Mouse (Mus musculus): Measurements from ENCODE around the gene Gpc6.

Gpc6 gene

DNA sequence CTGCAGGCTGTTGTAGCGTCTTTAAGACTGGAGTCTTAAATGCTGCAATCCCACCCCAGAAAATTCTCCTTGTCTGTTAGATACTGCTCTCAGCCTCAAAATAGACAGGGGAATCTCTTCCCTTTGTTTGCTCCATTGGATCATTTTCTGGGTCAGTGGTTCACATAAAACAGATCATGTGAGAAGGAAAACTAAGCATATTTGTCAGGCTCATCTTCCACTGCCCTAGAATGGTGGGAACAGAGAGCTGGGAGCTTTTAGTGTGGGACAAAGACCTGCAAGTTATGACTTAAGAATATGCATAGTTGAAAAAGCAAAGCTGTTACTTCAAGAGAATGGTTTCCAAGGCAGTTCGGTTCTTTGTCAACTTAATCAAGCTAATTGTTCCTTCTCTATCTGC lies 136.4 kb downstream of the Gpc6 start:
- DNase-seq, result no peak

DNA sequence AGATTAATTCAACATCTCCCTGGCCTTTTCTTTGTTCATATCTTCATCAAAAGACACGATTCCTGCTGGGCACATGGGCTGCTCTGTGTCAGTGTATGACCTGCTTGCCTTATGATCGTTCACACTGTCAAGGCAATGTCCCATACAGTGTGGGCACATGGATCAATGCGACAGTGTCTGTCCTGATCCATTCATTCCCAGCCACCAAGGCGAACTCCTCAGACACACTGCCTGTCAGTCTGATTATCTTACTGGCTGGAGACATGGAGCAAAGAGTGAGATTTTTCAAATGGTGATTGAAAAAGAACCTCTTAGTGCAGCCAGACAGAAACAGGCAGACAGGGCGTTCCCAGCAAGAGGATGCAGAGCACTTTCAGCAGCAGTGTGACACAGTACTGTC lies 143.1 kb downstream of the Gpc6 start:
- DNase-seq, result no peak

DNA sequence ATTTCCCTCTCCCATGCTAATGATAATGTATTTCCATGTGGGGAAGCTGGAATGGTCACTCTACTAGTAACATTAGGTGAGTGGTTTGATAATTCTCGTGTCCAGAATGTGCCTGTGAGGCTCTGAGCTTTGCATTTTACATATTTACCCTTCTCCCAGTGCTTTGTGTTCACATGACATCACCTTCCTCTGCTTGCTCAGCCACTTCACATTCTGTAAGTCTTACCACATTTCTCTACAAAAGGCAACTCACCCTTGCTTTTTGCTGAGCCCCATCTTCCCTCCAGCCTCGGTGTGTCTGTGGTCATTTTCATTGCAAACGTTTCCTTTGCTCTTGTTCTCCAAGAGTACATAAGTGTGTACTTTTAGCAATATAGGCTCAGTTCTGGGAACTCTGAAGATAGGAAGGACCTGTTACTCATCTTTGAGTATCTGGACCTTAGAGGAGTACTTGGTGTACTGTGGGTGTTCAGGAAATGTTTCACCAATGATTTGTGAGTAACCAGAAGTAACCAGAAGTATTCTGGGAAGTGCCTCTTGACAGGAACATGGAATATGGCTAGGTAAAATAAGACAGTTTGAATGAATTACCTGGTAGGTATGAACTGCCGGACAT lies 145.5 kb downstream of the Gpc6 start:
- DNase-seq, result no peak

DNA sequence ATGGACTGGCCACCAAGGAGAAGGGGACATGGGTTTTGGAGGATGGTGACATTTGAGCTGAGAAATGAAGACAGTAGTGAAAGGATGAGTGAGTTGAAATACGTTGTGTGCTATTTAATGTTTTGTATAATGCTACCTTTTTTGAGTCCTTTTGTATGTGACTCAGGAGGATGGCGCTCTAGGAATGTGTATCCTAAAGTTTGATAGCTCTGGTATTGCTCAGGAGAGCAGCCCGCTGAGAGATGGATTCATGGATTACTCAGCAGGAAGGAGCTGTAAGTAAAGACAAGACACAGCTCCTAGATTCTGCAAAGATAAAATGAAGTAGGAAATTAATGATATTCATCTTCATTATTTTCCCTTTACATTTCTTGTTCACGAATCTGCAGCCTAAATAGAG lies 168.5 kb downstream of the Gpc6 start:
- DNase-seq, result no peak

DNA sequence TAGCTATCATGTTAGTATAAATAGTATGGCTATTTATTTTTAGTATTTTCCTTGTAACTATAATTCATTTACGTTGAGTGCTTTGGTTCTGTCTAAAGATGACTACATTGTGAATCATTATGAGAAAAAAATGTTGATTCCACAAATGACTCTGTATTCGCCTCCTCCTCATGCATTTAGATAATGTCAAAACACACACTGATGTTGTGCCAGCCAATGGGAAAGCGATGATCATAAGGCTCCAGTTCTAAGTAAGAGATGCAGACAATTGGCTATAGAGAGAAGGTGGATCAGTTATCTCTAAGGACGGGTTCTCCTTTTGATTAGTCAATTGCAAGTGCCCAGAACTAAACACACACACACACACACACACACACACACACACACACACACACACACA lies 181.8 kb downstream of the Gpc6 start:
- no peak for DNase-seq

DNA sequence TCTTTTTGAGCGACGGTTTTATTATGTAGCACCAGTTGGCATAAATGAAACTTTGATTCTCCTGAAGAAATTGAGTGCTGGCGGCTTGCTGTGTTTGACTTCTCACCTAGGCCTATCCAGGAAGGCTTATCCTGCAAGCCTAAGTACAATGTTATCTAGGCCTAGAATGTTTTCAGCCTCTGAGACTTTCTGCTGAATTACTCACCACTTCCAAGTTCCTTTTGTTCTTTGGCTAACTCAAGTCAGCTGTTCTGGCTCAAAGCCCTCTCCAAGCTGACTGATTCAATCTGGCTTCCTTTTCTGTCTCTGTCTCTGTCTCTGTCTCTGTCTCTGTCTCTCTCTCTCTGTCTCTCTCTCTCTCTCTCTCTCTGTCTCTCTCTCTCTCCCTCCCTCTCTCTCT lies 188.0 kb downstream of the Gpc6 start:
- DNase-seq, result no peak

DNA sequence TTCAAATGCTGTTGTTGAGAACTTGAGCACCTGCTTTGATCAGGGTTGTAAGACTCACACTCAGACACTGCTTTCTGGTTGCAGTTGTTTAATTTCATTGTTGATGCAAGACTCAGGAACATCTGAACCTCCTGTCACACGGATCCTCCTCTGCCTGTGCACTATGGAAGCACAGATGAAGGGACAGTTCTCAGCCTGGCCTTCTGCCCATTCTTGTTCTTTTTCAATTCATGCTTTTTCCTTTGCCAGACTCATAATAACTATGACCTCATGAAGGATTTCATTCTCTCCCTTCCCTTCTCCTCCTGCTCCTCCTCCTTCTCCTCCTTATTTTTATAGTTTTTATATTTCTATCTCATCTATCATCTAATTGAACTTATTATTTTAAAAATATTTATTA lies 196.9 kb downstream of the Gpc6 start:
- DNase-seq, result no peak

DNA sequence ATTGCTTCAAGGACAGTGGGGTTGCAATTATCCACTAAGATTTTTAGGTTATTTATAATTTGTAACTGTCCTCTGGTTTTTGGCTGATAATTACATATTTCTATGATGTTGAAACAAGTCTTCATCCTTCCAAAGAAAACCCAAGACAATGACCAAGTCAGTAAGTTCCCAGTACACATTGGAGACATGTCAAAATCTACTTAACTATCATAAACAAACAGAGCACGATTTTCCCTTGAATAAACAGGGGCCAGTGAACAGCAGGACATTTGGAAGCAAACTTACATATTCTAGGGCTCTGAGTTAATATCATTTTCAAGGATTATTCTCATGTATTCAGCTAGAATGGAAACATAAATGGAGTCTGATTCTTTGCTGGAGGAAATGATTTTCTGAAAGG lies 205.2 kb downstream of the Gpc6 start:
- no peak for DNase-seq

DNA sequence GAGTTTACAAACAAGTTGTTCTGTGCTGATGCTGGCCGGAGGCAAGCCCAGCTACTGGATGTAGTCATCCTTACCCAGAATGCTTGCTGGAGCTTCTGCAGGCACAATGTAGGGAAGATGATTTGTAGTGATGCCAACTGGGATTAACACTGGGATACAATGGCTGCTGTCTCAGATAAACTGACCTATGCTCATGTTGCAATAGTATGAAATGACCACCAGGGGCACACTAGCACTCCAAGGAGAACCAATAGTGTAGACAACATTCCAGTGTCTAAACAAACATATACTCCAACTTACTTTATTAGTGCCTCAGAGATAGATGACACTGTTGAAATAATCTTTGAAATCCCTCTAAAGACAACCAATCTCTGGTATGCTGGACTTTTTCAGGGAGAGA lies 206.2 kb downstream of the Gpc6 start:
- DNase-seq, result no peak

DNA sequence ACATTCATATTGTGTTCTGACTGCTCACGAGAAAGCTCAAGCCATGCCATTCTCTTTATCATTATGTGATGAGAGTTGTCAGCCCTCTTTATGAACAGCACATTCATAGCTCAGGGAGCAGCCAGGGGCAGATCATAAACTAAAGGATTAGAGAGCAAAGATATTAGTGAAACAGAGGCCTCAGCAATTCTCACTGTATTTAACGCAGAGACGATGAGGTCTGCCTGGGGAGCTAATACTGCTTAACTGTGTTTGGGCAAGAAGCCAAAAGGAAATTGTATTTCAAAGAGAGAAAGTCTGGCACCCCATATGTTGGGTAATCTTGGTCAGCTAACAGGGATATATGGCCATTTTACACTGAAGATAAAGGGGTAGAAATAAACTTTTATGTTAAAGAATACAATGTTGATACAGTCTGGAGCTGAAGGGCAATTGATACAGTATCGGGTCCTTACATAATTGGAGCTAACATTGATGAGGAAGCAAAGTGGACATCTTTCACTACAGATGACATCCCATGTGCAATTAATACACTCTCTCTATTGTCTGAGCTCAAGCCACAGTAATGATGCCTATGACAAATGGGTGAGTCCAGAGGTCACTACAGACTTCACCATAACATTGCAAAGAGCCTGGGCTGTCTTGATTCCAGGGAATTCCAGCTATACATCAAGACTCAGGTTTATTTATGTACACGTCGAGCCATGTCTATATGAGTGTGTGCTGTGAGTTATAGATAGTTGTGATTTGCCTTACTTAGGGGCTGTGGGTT lies 216.1 kb downstream of the Gpc6 start:
- no peak for DNase-seq

DNA sequence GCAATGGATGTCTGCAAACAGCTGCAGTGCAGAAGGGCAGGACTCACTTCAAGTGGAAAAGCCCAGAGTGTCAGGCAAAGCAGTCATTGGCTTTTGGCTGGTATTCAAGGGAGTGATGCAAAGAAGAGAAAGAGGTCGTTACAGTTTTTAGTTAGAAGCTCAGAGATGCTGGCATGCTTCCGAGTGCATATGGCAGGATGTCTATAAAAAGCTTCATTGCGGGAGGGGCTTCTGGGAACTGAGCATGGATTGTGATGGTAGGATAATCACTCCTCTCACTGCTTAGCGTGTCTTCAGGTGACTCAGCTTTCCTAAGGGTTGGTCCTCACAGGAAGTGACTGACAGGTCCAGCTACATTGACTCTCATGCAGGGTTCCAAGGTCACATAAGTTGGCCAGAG lies 221.0 kb downstream of the Gpc6 start:
- no peak for DNase-seq

DNA sequence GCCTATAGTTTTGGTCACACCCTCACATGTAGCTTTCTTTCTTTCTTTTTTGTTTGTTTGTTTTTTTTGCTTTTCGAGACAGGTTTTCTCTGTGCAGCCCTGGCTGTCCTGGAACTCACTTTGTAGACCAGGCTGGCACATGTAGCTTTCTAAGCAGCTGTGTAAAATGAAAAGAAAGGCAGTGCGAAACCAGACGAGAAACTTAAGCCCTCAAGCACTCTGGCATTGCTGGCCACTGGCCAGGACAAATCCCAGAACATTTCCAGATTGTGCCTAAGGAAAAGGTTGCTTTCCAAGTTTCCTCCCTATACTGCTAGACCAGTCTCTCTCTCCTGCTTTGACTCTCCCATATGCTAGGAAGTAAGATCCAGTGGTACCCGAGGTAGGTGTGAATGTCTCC lies 221.6 kb downstream of the Gpc6 start:
- DNase-seq, result no peak

DNA sequence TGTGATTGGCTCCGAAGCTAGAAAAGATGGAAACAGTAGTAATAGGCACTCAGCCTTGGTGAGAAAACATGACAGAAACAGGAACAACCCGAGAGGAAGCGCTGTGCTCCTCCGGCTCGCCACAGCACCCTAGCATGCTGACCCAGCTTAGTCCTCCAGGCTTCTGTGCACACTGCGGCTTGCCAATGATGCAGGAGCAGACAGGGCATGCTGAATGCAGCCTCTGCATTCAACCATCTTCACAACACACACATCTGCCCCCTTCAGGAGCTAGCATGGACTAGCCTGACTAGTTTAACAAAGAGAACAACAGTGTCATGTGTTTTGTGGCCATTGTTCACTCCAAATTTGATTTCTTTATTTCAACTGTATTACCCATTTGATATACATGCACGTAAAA lies 226.5 kb downstream of the Gpc6 start:
- no peak for DNase-seq

DNA sequence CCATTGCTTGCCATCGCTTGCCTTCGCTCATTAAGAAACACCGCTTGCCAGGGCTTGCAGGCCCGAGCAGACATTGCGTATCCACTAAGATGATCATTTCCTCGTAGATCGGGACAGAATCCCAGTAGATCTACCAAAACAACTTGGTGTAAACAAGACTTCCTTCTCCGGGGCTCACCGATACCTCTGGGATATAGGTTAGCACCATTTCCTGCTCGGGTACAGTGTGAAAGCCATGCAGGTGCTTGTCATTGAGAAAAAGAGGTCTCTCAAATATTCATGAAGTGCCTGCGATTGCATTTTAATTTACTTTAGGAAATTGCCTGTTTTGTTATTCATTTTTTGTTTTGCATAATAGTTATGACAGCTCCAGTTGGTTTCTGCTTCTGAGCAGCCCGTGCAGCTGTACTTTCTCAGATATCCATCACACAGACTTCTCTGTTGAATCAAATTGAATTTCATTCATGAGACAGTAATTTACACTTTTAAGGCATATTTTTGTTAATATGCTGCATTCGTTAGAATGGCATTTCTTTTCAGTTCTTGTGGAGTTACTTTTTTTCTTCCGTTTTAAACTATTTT lies 230.9 kb downstream of the Gpc6 start:
- no peak for DNase-seq

DNA sequence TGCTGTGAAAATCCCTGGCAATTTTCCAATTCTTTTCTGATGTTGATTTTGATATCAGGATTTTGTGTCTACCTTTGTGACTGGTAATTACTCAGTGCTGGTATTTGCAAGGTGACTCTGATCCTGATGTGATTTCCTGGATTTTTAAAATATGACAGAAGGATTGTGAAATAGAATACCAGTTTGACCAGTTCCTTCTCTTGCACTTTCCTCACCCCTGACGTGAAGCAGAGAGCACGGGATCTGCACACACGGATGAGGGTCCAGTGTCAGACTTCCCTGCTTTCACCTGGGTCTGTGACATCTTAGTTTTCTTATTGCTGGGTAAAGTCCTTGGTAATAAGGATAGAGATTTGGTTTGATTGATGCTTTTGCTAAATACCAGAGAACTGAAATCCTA lies 232.3 kb downstream of the Gpc6 start:
- DNase-seq, result no peak

DNA sequence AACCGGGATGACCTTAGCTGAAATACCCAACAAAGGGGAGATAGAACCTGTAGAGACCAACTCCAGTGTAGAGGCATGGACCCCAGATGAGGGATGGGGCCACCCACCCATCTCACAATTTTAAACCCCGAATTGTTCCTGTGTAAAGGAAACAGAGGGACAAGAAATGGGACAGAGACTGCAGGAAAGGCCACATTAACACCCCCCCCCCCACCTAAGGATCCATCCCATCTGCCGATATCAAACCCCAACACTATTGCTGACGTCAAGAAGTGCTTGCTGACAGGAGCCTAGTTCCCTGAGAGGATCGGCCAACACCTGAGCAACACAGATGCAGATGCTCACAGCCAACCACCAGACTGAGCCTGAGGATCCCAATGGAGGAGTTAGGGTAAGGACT lies 241.2 kb downstream of the Gpc6 start:
- DNase-seq, result no peak

DNA sequence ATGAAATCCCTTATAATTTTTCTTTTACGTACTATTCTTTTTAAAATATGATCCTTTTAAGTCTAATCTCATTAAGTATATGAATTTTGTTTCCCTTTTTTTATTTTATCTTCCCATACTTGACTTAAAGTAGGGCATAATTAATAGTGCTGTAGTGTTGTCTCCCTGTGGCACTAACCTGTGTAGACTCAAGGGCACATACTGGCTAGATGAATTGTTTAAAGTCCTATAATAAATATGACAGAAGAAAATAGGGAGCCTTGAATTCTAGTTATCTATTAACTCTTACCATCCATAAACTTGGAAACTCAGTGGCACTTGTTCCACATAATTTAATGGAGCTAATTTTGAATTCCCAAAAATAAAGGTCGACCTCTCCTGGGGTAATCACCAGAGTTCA lies 268.2 kb downstream of the Gpc6 start:
- DNase-seq, result no peak

DNA sequence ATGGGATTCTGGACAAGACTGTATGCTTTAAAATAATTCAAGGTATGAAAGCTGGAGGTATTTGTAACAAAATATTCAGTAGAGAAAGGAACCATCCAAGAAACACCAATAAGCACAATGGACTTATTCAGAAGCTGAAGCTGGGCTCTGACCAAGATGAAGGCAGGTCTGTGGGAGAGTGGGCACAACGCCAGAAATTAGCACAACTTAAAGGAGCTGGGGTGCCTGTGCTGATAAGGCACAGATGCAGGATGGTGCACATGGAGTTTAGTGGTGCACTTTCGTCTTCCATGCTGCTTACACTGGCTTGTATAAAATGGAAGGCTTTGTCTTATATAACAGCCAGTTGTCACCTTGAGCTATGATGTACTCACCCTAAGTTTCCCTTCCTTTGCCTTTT lies 276.9 kb downstream of the Gpc6 start:
- DNase-seq, result no peak

DNA sequence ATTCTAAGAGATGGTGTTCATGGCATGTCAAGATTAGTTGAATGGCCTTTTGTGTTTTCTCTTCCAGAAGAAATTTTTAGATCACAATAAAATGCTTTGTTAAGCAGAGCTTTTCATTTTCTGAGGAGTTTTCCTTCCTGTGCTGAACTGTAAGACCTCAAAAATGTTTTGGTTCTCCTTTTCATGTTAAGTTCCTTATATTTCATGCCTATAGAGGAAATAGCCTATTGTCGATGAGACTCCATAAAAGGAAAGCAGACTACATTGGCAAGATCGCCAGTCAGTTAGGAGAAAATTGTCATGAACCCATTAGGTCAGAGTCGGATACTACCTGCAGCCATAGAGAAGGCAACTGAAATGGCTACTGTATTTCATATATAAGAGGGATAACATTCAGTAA lies 278.8 kb downstream of the Gpc6 start:
- no peak for DNase-seq

DNA sequence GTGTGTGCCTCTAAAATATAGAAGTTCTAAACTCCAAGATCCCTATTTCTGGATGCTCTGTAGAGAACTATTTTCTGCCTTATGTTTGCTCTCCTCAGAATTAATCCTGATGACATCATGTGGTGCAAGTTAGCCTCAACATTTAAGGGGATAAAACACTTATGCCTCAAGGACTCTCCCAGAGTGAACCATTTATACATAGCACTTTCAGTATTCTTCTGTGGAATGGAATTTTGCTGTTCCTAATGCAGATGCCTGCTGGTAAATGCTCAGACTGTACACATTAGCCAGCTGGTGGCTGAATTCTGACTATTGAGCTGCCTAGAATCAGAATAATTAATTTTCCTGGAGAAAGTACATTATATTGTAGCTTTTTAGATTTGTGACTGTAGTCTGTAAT lies 289.3 kb downstream of the Gpc6 start:
- DNase-seq, result no peak

DNA sequence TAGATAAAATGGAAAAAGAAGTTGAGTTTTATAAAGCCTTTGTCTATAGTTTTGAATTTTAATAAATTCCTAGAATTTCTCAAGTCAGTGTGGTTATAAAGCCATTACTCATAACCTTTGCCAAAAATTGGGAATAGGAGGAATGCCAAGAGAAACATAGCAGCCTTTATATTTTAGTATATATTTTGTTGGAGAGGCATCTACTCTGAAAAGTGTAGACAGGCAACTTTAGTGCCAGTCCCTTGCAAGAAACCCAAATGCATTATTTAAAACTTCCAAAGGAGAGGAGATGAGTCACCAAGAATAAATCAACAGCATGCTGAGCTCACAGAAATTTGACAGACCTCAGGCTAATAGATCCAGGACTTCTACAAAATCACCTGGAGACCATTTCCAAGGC lies 301.8 kb downstream of the Gpc6 start:
- DNase-seq, result no peak

DNA sequence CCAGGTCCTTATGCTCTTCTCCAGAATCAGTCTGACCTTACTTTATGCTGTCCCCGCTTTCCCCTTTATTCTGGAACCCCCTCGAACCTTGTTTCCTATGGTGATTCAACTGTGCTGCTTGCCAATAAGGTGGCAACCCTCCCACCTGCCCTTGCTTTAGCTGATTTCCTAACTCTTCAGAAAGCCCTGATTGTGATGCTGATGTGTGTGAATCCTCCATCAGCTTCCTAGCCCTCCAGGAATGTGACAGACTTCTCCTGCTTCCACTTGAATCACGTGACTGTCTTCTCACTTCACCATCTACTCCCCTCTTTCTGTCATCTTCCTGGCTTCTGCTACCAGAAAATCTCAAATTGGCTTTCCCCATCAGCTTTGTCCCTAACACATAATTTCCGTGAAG lies 305.4 kb downstream of the Gpc6 start:
- no peak for DNase-seq

DNA sequence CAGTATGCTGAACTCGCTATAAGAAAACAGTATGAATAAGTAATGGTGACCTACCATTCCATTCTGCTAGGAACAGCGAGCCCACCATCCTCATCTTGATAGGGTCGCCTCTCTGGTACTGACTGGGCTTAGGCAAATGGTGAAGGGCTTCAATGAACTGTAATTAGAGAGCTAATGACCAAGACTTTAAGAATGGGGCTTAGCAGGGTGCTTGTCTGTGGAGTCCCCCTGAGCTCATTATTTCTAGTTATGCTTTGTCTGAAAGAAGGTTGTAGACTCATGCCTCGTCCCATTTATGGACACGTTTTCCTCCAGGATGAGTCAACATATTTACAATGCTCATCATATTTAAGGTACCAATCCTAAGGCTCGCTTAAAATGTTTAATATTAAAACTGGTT lies 313.1 kb downstream of the Gpc6 start:
- no peak for DNase-seq

DNA sequence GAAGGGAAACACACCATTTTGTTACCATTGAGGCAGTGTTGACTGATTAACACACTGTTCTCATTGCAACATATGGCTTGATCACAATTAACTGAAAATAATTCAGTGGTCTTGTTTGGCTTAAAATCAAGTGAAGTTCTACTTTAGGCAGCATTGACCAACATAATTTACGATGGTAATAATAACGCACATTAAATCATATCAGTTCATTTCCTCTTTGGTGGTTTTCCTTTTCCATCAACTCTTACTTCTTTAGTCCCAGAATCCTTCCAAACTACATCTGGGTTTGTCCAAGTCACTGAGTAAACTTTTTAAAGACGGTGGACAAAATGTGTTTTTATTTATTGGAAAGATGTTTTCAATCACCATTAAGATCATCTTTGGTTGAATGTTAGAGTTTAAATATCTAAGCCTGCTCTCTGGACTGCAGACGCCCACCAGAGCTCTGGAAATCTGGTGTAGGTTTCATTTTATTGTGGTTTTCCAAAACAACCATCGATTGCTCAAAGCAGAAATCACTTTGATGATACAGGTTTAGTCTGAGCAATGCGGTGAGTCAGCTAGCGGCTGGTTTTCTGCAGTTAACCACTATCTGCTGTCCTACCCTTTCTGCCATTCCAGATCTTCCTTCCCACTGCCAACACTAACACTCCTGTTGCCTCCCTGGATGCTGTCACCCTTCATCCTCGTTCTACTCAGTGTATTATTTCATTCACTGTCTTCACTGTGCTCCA lies 314.7 kb downstream of the Gpc6 start:
- no peak for DNase-seq
